Mouse (Mus musculus): Measurements from ENCODE around the gene Taz. TPM values are rescaled to one million over a fixed set of nuclear protein-coding genes. Genes with fewer than 3 reads are reported as not detected.

Taz gene
- polyA plus RNA-seq, 1 experiment from 2014 or later = 76.5 TPM

DNA sequence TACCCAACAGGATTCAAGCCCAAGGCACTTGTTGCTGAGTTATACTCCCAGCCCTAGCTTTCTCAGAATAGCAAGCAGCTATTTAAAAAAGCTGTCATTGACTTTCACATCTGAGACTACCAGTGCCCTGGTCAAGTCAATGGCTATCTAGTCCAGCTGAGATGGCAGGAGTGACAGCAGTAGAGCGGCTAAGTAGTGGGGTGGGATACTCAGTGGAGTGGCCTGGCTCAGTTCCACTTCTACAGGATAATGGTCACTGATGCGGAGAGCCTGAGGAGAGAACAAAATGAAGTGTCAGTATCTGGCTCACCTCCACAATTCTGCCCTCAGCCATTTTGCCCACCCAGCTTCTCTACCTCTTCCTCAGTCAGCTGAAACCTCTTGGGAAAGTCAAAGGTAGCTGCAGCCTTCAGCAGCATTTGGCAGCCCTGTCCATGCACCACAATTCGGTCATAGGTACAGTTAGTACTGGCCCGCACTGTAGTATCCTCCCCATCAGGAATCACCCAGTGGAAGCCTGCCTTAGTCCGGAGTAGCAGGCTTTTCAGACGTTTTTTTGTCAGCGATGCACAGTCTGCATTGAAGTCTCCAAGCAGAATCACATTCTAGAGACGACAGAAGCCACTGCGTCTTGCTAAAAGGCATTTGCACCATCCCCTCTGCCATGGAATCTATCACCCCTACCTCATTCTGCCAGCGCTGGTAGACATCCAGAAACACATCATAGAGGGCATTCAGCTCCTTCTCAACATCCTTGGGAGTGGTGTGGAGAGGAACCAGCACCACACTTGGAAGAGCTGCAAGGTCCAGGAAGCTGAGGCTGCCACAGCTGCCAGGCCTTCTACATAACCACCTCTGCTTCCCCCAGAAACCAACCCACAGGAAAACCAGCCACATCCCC is 8.0 kb upstream of the Taz start:
- ATAC-seq = no peak
- peaks cover 2% of the 10 kb centered on the region for H3K27me3 ChIP-seq
- POLR2A ChIA-PET = interaction anchor here (0.9 kb wide), 1 partner anchor 8 kb away, joined by 3 read pairs; the partner anchor contains the start of gene Taz
- CTCF ChIA-PET = interaction anchor here (1.1 kb wide), 1 partner anchor 17 kb away, joined by 3 read pairs; no protein-coding TSS in a partner anchor
- DNase-seq (ENCODE audit: low read depth, low spot score) = no peak
- no peak for TF ChIP-seq CTCF (IDR thresholded peaks at IDR 0.05)
- in situ Hi-C loops (cut with MboI; ENCODE audit: low pct_unique_long_range_greater_than_20kb) = no loop called here

DNA sequence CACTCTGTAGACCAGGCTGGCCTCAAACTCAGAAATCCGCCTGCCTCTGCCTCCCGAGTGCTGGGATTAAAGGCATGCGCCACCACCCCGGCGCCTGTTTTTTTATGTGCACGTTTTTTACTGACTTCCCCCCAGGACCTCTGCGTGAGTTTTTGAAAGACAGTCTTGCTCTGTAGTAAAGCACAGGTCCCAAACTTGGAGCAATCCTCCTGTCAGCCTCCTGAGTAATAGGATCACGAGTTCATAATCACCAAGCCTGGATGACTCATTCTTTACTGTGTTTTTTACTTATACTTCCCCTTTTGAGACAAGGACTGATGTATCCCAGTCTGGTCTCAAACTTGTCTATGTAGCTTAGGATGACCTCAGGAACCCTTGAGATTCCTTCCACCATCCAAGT is 3.8 kb upstream of the Taz start:
- DNase-seq (ENCODE audit: low read depth, low spot score) (no peak), ATAC-seq (no peak)
- CTCF ChIA-PET = no interaction called here
- POLR2A ChIA-PET = interaction anchor here (1.2 kb wide), 1 partner anchor 35 kb away, joined by 4 read pairs; the partner anchor contains the start of gene Fam50a
- TF ChIP-seq CTCF (IDR thresholded peaks at IDR 0.05) = no peak
- H3K27me3 ChIP-seq = peaks cover 8% of the 10 kb centered on the region
- in situ Hi-C loops (cut with MboI; ENCODE audit: low pct_unique_long_range_greater_than_20kb) = no loop called here

DNA sequence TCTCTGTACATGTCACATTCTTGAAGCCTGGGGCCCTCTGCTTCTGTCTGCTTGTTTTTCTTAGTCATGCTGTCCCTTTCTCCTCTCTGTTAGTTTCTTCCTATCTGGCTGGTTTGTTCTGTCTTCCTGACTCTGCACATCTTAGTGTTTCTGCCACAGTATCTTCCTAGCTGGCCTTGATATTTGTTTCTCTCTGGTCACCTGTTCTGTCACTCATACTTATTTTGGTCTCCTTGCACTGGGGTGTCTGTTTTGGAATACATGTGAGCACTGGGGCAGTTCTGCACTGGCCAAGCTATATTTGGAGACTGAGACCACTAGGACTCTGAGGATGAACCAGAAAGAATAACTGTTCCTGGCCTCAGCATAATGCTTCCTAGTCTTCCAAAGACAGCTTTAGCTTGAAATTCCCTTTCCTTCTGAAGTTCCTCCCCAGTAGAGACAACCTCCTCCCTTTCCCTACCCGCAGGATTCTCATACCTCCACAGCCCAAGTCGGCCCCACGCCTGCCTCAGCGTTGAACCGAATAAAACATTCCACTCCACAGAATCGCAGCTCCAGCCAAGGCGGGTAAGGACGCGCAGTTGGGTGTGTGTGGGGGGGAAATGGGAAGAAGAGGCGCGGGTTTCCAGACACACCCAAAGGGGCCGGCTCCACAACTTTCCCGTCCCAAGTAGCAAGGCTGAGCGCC is 526 bp upstream of the Taz start:
- ATAC-seq (no peak), DNase-seq (ENCODE audit: low read depth, low spot score) (no peak)
- CTCF ChIA-PET = interaction anchor here (1.3 kb wide), 2 partner anchors 32 to 133 kb away, joined by 3 to 4 read pairs; no protein-coding TSS in a partner anchor
- POLR2A ChIA-PET = interaction anchor here (1.0 to 2.3 kb wide), 4 partner anchors 8 to 35 kb away, joined by 3 to 10 read pairs (median 7); partner anchors contain the start of gene Rpl10
- in situ Hi-C loops (cut with MboI; ENCODE audit: low pct_unique_long_range_greater_than_20kb) = loop anchor here (5.0 kb wide), 1 partner anchor 34 kb away; the partner anchor contains the start of gene Flna
- peaks cover 19% of the 10 kb centered on the region for H3K27me3 ChIP-seq
- no peak for TF ChIP-seq CTCF (IDR thresholded peaks at IDR 0.05)

DNA sequence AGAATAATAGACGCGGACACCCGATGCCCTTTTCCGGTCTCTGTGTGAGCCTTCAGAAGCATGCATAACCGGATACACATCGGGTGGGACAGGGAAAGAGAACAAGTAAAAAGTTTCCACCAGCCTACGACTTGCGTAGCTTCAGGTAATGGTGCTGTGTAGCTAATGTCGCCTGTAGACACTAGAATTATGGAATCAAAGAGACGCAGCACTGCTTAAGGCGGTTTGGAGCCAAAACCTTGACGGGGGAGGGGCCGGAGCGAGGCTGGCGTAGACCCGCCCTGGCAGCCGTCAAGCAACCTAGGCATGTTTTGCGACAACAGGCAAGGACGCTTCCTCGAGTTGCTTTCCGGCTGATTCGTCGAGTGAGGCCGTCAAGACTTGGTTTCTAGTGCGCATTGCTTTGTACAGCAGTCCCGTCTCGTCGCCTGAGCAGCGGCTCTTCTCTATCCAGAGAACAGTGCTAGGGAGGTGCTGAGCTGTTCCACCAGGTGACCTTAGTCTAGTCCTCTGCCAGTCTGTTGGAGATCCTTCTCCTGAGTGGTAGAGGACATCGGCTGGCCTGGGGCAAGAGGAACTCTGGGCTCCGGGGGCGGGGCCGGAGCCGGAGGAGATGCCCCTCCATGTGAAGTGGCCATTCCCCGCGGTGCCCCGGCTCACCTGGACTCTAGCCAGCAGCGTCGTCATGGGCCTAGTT is 831 bp downstream of the Taz start:
- in situ Hi-C loops (cut with MboI; ENCODE audit: low pct_unique_long_range_greater_than_20kb) = loop anchor here (5.0 kb wide), 1 partner anchor 35 kb away; the partner anchor contains the start of gene Flna
- TF ChIP-seq CTCF (IDR thresholded peaks at IDR 0.05) = no peak
- POLR2A ChIA-PET = interaction anchor here (0.8 to 1.4 kb wide), 3 partner anchors 12 to 35 kb away, joined by 3 to 7 read pairs (median 3); partner anchors contain the start of gene Rpl10
- ATAC-seq (peak; percentile 33), DNase-seq (ENCODE audit: low read depth, low spot score) (no peak)
- peaks cover 19% of the 10 kb centered on the region for H3K27me3 ChIP-seq
- CTCF ChIA-PET = interaction anchor here (1.2 kb wide), 1 partner anchor 13 kb away, joined by 5 read pairs; no protein-coding TSS in a partner anchor

DNA sequence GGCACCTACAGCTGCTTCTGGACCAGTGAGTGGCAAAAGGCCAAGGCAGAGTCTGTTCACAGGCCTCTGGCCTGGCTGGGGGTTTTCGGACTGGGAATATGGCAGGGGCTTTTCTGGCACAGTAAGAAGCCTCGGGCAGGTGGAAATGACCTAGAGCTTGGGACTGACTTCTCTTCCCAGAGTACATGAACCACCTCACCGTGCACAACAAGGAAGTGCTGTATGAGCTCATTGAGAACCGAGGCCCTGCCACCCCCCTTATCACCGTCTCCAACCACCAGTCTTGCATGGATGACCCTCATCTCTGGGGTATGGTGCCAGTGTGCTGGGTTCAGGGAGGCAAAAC is 1.4 kb downstream of the Taz start:
- ChIA-PET POLR2A (interaction anchor here (0.8 to 1.4 kb wide), 3 partner anchors 12 to 35 kb away, joined by 3 to 7 read pairs (median 3); partner anchors contain the start of gene Rpl10), CTCF (interaction anchor here (1.2 to 2.0 kb wide), 2 partner anchors 14 to 34 kb away, joined by 5 to 9 read pairs; partner anchors contain the start of gene Flna)
- TF ChIP-seq CTCF (IDR thresholded peaks at IDR 0.05) = no peak
- in situ Hi-C loops (cut with MboI; ENCODE audit: low pct_unique_long_range_greater_than_20kb) = loop anchor here (5.0 kb wide), 1 partner anchor 36 kb away; the partner anchor contains the start of gene Flna
- peaks cover 19% of the 10 kb centered on the region for H3K27me3 ChIP-seq
- ATAC-seq = no peak
- no peak for DNase-seq (ENCODE audit: low read depth, low spot score)

DNA sequence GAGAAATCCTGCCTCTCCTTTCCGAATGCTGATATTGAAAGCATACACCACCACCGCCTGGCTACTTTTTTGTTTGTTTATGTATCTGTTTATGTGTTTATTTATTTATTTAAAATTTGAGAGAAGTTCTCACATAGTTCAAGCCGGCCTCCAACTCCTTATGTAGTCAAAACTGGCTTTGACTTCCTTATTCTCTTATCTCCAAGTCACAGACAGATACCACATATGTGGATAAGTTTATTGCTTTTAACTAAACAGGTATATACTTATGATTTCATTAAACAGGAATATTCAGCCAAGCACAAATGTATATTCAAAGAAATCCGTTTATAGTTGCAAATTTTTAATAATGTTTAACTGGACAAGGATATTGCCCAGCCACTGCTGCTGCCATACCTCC is 11.7 kb downstream of the Taz start:
- POLR2A ChIA-PET = no interaction called here
- in situ Hi-C loops (cut with MboI; ENCODE audit: low pct_unique_long_range_greater_than_20kb) = no loop called here
- H3K27me3 ChIP-seq = peaks cover 8% of the 10 kb centered on the region
- TF ChIP-seq CTCF (IDR thresholded peaks at IDR 0.05) = no peak
- ATAC-seq (no peak), DNase-seq (ENCODE audit: low read depth, low spot score) (no peak)
- CTCF ChIA-PET = interaction anchor here (1.4 kb wide), 1 partner anchor 119 kb away, joined by 3 read pairs; no protein-coding TSS in a partner anchor

DNA sequence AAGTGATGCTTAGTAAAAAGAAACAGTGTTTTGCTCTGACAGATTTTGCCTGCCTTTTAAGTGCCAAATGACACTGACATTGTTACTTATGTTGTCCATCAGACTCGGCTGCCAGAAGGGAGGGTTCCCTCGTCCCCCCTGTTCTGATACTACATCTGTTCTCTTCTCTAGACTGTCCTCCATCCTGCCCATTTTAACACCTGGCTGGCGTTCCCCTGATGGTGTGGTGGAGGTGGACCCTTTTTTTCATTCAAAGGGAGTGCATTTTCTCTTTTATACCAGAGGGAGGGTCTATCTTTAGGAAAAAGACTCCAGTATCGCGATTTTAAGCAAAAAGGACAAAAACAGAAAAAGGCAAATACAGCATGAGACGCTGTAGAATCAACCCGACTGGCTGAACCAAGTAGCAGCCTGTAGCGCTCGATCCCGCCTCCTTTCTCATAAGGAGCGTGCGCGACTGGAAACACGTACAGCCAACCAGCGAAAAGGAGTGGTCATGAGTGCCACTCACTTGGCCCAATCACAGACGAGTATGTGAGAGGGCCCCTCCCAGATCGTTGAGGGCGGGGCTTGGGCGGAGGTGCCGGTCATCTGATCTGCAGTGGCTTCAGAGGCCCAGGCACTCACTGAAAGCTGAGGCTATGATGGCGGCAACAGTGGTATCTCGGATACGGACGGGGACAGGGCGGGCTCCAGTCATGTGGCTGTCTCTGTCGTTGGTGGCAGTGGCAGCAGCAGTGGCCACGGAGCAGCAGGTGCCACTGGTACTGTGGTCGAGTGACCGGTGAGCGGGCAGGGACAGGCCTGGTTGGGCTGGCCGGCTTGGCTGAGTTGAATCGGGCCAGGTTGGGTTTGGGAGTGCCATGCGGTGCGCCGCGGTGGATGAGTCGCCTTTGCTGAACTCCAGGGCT is 15.1 kb downstream of the Taz start, which contains the start of gene Atp6ap1:
Gene Atp6ap1 (plus strand): TSS at position 560 of the 911 bp plus-strand sequence.
- ATAC-seq = peak; percentile 97
- no peak for TF ChIP-seq CTCF (IDR thresholded peaks at IDR 0.05)
- ChIA-PET CTCF (interaction anchor here (1.3 kb wide), 1 partner anchor 10 kb away, joined by 4 read pairs; no protein-coding TSS in a partner anchor), POLR2A (interaction anchor here (0.6 kb wide), 1 partner anchor 11 kb away, joined by 4 read pairs; no protein-coding TSS in a partner anchor)
- in situ Hi-C loops (cut with MboI; ENCODE audit: low pct_unique_long_range_greater_than_20kb) = no loop called here
- DNase-seq (ENCODE audit: low read depth, low spot score) = peak; percentile 59
- peaks cover 8% of the 10 kb centered on the region for H3K27me3 ChIP-seq

DNA sequence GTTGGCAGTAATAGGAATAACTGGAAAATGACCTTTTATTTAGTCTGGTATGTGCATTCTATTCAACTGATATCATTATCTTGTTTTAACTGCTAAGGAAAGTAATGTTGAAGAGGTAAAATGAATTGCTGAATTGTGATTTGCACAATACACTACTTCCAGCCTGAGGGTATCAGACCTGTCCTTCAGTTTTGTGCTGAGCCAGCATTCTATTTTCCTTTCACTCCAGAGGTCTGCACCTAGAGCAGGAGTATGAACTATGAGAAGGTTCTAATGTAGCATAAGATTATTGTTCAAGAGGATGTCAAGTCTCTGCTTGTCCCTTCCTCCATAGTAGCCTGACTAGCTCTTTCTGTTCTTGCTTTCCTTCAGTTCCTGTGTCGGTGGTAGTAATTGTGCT is 16.6 kb downstream of the Taz start:
- in situ Hi-C loops (cut with MboI; ENCODE audit: low pct_unique_long_range_greater_than_20kb) = no loop called here
- CTCF ChIA-PET = interaction anchor here (1.3 kb wide), 1 partner anchor 9 kb away, joined by 4 read pairs; no protein-coding TSS in a partner anchor
- DNase-seq (ENCODE audit: low read depth, low spot score) = no peak
- POLR2A ChIA-PET = no interaction called here
- peaks cover 5% of the 10 kb centered on the region for H3K27me3 ChIP-seq
- ATAC-seq = no peak
- TF ChIP-seq CTCF (IDR thresholded peaks at IDR 0.05) = no peak

DNA sequence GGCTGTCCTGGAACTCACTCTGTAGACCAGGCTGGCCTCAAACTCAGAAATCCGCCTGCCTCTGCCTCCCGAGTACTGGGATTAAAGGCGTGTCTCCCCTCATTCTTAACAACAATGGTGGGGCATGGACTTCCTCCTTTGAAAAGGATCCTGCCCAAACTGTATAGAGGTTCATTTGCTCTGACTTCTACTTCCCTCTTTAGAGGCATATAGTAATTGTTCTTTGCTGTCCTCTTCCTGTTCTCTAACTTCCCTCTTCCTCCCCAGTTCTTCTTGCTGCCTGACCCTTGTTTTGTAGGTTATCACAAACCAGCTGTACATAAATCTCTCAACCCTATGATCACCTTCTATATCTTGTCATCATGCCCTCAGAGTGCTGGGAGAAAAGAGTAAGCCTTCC is 18.0 kb downstream of the Taz start:
- ATAC-seq (no peak), DNase-seq (ENCODE audit: low read depth, low spot score) (no peak)
- CTCF ChIA-PET = no interaction called here
- in situ Hi-C loops (cut with MboI; ENCODE audit: low pct_unique_long_range_greater_than_20kb) = no loop called here
- POLR2A ChIA-PET = no interaction called here
- no peak for TF ChIP-seq CTCF (IDR thresholded peaks at IDR 0.05)
- peaks cover 5% of the 10 kb centered on the region for H3K27me3 ChIP-seq

Data from Patski (cell line).